Mouse (Mus musculus): ENCODE measurements around the gene Plcl1. TPM values are rescaled to one million over a fixed set of nuclear protein-coding genes. Genes with fewer than 3 reads are reported as not detected.

Gene Plcl1
- polyA plus RNA-seq, 1 experiment from 2014 or later = 1.6 TPM

- H3K4me2 ChIP-seq = no peak overlapping the region
- no peaks in the 10 kb centered on the region for H3K36me3 ChIP-seq
- no peak for ATAC-seq (ENCODE audit: insufficient number of reproducible peaks, insufficient read depth, low FRiP score, low TSS enrichment, low read depth)
- no peak overlapping the region for H3K4me3 ChIP-seq
- 0 out of 2 replicates have a peak overlapping the region, but pooled peaks have one; percentile 23 for H3K27ac ChIP-seq
- no peak overlapping the region for H3K9ac ChIP-seq
- WGBS = 60% methylated on average over 7 of the region's 7 CpGs
- peaks cover 15% of the 10 kb centered on the region; the same call in 1 of the 2 replicates for H3K4me1 ChIP-seq
- H3K27me3 ChIP-seq = no peaks in the 10 kb centered on the region
- no peaks in the 10 kb centered on the region for H3K9me3 ChIP-seq
These were observed 213.0 kb downstream of the Plcl1 start for GRCm38 (mm10) chr1:55618617-55619286.

- Histone ChIP-seq H3K27me3 (no peaks in the 10 kb centered on the region), H3K4me3 (no peak overlapping the region), H3K4me1 (no peaks in the 10 kb centered on the region), H3K27ac (no peak overlapping the region), H3K4me2 (no peak overlapping the region), H3K9me3 (no peaks in the 10 kb centered on the region), H3K9ac (no peak overlapping the region), H3K36me3 (no peaks in the 10 kb centered on the region)
- no peak for ATAC-seq (ENCODE audit: insufficient number of reproducible peaks, insufficient read depth, low FRiP score, low TSS enrichment, low read depth)
- 10% methylated on average over 1 of the region's 1 CpGs for WGBS
These were observed 225.8 kb downstream of the Plcl1 start for GRCm38 (mm10) chr1:55631496-55631895.

GRCm38 (mm10) chr1:55632024-55632423 lies 226.3 kb downstream of the Plcl1 start:
- H3K4me2 ChIP-seq = no peak overlapping the region
- ATAC-seq (ENCODE audit: insufficient number of reproducible peaks, insufficient read depth, low FRiP score, low TSS enrichment, low read depth) = no peak
- H3K36me3 ChIP-seq = no peaks in the 10 kb centered on the region
- no peak overlapping the region for H3K9ac ChIP-seq
- H3K27me3 ChIP-seq = no peaks in the 10 kb centered on the region
- H3K9me3 ChIP-seq = no peaks in the 10 kb centered on the region
- no peaks in the 10 kb centered on the region for H3K4me1 ChIP-seq
- no peak overlapping the region for H3K4me3 ChIP-seq
- H3K27ac ChIP-seq = no peak overlapping the region
- 84% methylated on average over 2 of the region's 2 CpGs for WGBS

- Histone ChIP-seq H3K36me3 (no peaks in the 10 kb centered on the region), H3K4me1 (no peaks in the 10 kb centered on the region), H3K4me2 (no peak overlapping the region), H3K9me3 (no peaks in the 10 kb centered on the region), H3K4me3 (no peak overlapping the region), H3K27ac (no peak overlapping the region), H3K27me3 (no peaks in the 10 kb centered on the region), H3K9ac (no peak overlapping the region)
- 80% methylated on average over 4 of the region's 4 CpGs for WGBS
- no peak for ATAC-seq (ENCODE audit: insufficient number of reproducible peaks, insufficient read depth, low FRiP score, low TSS enrichment, low read depth)
These were observed 227.6 kb downstream of the Plcl1 start for GRCm38 (mm10) chr1:55633326-55633725.

GRCm38 (mm10) chr1:55659518-55660210 lies 253.9 kb downstream of the Plcl1 start:
- Histone ChIP-seq H3K36me3 (no peaks in the 10 kb centered on the region), H3K4me3 (no peak overlapping the region), H3K9ac (no peak overlapping the region), H3K4me1 (no peaks in the 10 kb centered on the region), H3K4me2 (no peak overlapping the region), H3K27me3 (no peaks in the 10 kb centered on the region), H3K27ac (no peak overlapping the region), H3K9me3 (no peaks in the 10 kb centered on the region)
- no peak for ATAC-seq (ENCODE audit: insufficient number of reproducible peaks, insufficient read depth, low FRiP score, low TSS enrichment, low read depth)
- WGBS = 76% methylated on average over 8 of the region's 8 CpGs

- Histone ChIP-seq H3K4me3 (no peak overlapping the region), H3K4me2 (no peak overlapping the region), H3K27ac (no peak overlapping the region), H3K4me1 (no peaks in the 10 kb centered on the region), H3K9ac (no peak overlapping the region), H3K9me3 (no peaks in the 10 kb centered on the region), H3K36me3 (no peaks in the 10 kb centered on the region), H3K27me3 (no peaks in the 10 kb centered on the region)
- 70% methylated on average over 2 of the region's 2 CpGs for WGBS
- ATAC-seq (ENCODE audit: insufficient number of reproducible peaks, insufficient read depth, low FRiP score, low TSS enrichment, low read depth) = no peak
These were observed 255.7 kb downstream of the Plcl1 start for GRCm38 (mm10) chr1:55661381-55661780.

- 65% methylated on average over 10 of the region's 10 CpGs for WGBS
- no peak overlapping the region for H3K4me2 ChIP-seq
These were observed 259.6 kb downstream of the Plcl1 start for GRCm38 (mm10) chr1:55665137-55665827.

GRCm38 (mm10) chr1:55665828-55666673 lies 260.3 kb downstream of the Plcl1 start:
- WGBS = 41% methylated on average over 11 of the region's 11 CpGs
- no peaks in the 10 kb centered on the region for H3K4me1 ChIP-seq
- no peaks in the 10 kb centered on the region for H3K36me3 ChIP-seq
- no peak for ATAC-seq (ENCODE audit: insufficient number of reproducible peaks, insufficient read depth, low FRiP score, low TSS enrichment, low read depth)
- H3K4me3 ChIP-seq = no peak overlapping the region
- H3K4me2 ChIP-seq = no peak overlapping the region
- H3K27ac ChIP-seq = no peak overlapping the region
- no peaks in the 10 kb centered on the region for H3K9me3 ChIP-seq
- H3K9ac ChIP-seq = no peak overlapping the region
- no peaks in the 10 kb centered on the region for H3K27me3 ChIP-seq

More at GRCm38 (mm10) chr1:55665137-55665827, 259.6 kb downstream of the Plcl1 start:
- no peaks in the 10 kb centered on the region for H3K36me3 ChIP-seq
- no peaks in the 10 kb centered on the region for H3K27me3 ChIP-seq
- H3K4me3 ChIP-seq = no peak overlapping the region
- H3K9ac ChIP-seq = no peak overlapping the region
- no peak overlapping the region for H3K27ac ChIP-seq
- H3K4me1 ChIP-seq = no peaks in the 10 kb centered on the region
- no peaks in the 10 kb centered on the region for H3K9me3 ChIP-seq
- no peak for ATAC-seq (ENCODE audit: insufficient number of reproducible peaks, insufficient read depth, low FRiP score, low TSS enrichment, low read depth)

- Histone ChIP-seq H3K4me3 (no peak overlapping the region), H3K4me2 (no peak overlapping the region), H3K9me3 (no peaks in the 10 kb centered on the region), H3K36me3 (no peaks in the 10 kb centered on the region), H3K27me3 (no peaks in the 10 kb centered on the region), H3K9ac (no peak overlapping the region), H3K4me1 (no peaks in the 10 kb centered on the region), H3K27ac (no peak overlapping the region)
- 78% methylated on average over 5 of the region's 5 CpGs for WGBS
- no peak for ATAC-seq (ENCODE audit: insufficient number of reproducible peaks, insufficient read depth, low FRiP score, low TSS enrichment, low read depth)
These were observed 261.1 kb downstream of the Plcl1 start for GRCm38 (mm10) chr1:55666798-55667197.

- Histone ChIP-seq H3K4me1 (no peaks in the 10 kb centered on the region), H3K9ac (no peak overlapping the region), H3K4me2 (no peak overlapping the region), H3K4me3 (no peak overlapping the region), H3K27ac (no peak overlapping the region), H3K27me3 (no peaks in the 10 kb centered on the region), H3K36me3 (no peaks in the 10 kb centered on the region), H3K9me3 (no peaks in the 10 kb centered on the region)
- WGBS = 49% methylated on average over 4 of the region's 4 CpGs
- no peak for ATAC-seq (ENCODE audit: insufficient number of reproducible peaks, insufficient read depth, low FRiP score, low TSS enrichment, low read depth)
These were observed 263.0 kb downstream of the Plcl1 start for GRCm38 (mm10) chr1:55668622-55669237.

- H3K4me1 ChIP-seq = no peaks in the 10 kb centered on the region
- WGBS = 92% methylated on average over 3 of the region's 3 CpGs
- no peak for ATAC-seq (ENCODE audit: insufficient number of reproducible peaks, insufficient read depth, low FRiP score, low TSS enrichment, low read depth)
These were observed 277.0 kb downstream of the Plcl1 start for GRCm38 (mm10) chr1:55682676-55683075.

More at GRCm38 (mm10) chr1:55682676-55683075, 277.0 kb downstream of the Plcl1 start:
- Histone ChIP-seq H3K27me3 (no peaks in the 10 kb centered on the region), H3K9ac (no peak overlapping the region), H3K4me3 (no peak overlapping the region), H3K36me3 (no peaks in the 10 kb centered on the region), H3K4me2 (no peak overlapping the region), H3K9me3 (no peaks in the 10 kb centered on the region), H3K27ac (no peak overlapping the region)
